Mouse (Mus musculus): Measurements from ENCODE around the gene Hlcs. TPM values are rescaled to one million over a fixed set of nuclear protein-coding genes. Genes with fewer than 3 reads are reported as not detected.
A peak's percentile ranks its signal among the peaks of the same experiment; 100 is the strongest.

Hlcs gene
- polyA plus RNA-seq, 1 experiment = 6.9 TPM

GRCm38 (mm10) chr16:94114693-94115092 lies 198.7 kb downstream of the Hlcs start:
- TF ChIP-seq POLR2A (IDR thresholded peaks at IDR 0.05; ENCODE audit: low read depth, low read length) = no peak
- TF ChIP-seq CTCF (conservative IDR thresholded peaks at IDR 0.05; ENCODE audit: insufficient read depth, insufficient read length, low read depth, low read length) = no peak
- Histone ChIP-seq H3K27ac (ENCODE audit: insufficient read depth, low read depth, low read length) (no peak overlapping the region), H3K27me3 (replicated peaks; ENCODE audit: control insufficient read depth, insufficient read depth, low read length) (no peaks in the 10 kb centered on the region), H3K4me1 (ENCODE audit: control insufficient read depth, insufficient read depth, low read length) (no peaks in the 10 kb centered on the region), H3K4me3 (ENCODE audit: insufficient read depth, low read depth, low read length) (no peak overlapping the region), H3K36me3 (ENCODE audit: control insufficient read depth, insufficient read depth, low read length) (no peaks in the 10 kb centered on the region)
- 63% methylated on average over 9 of the region's 9 CpGs for WGBS
- DNase-seq = no peak

GRCm38 (mm10) chr16:94113160-94113559 lies 200.2 kb downstream of the Hlcs start:
- no peak overlapping the region for H3K4me3 ChIP-seq (ENCODE audit: insufficient read depth, low read depth, low read length)
- no peaks in the 10 kb centered on the region for H3K4me1 ChIP-seq (ENCODE audit: control insufficient read depth, insufficient read depth, low read length)
- no peaks in the 10 kb centered on the region for H3K36me3 ChIP-seq (ENCODE audit: control insufficient read depth, insufficient read depth, low read length)
- no peaks in the 10 kb centered on the region for H3K27me3 ChIP-seq (replicated peaks; ENCODE audit: control insufficient read depth, insufficient read depth, low read length)
- 66% methylated on average over 7 of the region's 7 CpGs for WGBS
- TF ChIP-seq POLR2A (IDR thresholded peaks at IDR 0.05; ENCODE audit: low read depth, low read length) = no peak
- TF ChIP-seq CTCF (conservative IDR thresholded peaks at IDR 0.05; ENCODE audit: insufficient read depth, insufficient read length, low read depth, low read length) = no peak
- DNase-seq = no peak
- no peak overlapping the region for H3K27ac ChIP-seq (ENCODE audit: insufficient read depth, low read depth, low read length)

GRCm38 (mm10) chr16:94097724-94098455 lies 215.5 kb downstream of the Hlcs start:
- H3K4me3 ChIP-seq (ENCODE audit: insufficient read depth, low read depth, low read length) = no peak overlapping the region
- TF ChIP-seq CTCF (conservative IDR thresholded peaks at IDR 0.05; ENCODE audit: insufficient read depth, insufficient read length, low read depth, low read length) (no peak), POLR2A (IDR thresholded peaks at IDR 0.05; ENCODE audit: low read depth, low read length) (no peak)
- H3K4me1 ChIP-seq (ENCODE audit: control insufficient read depth, insufficient read depth, low read length) = no peaks in the 10 kb centered on the region
- WGBS = 19% methylated on average over 12 of the region's 12 CpGs
- H3K27ac ChIP-seq (ENCODE audit: insufficient read depth, low read depth, low read length) = peak overlapping the region; percentile 17; the same call in 1 of the 2 replicates
- H3K36me3 ChIP-seq (ENCODE audit: control insufficient read depth, insufficient read depth, low read length) = no peaks in the 10 kb centered on the region
- H3K27me3 ChIP-seq (replicated peaks; ENCODE audit: control insufficient read depth, insufficient read depth, low read length) = peaks cover 6% of the 10 kb centered on the region; the same call in 1 of the 2 replicates
- DNase-seq = peak; percentile 62

- H3K27me3 ChIP-seq (replicated peaks; ENCODE audit: control insufficient read depth, insufficient read depth, low read length) = peaks cover 6% of the 10 kb centered on the region; the same call in 1 of the 2 replicates
Measured at GRCm38 (mm10) chr16:94096479-94096878, 216.9 kb downstream of the Hlcs start.

GRCm38 (mm10) chr16:94095109-94095822 lies 218.1 kb downstream of the Hlcs start:
- H3K4me1 ChIP-seq (ENCODE audit: control insufficient read depth, insufficient read depth, low read length) = no peaks in the 10 kb centered on the region
- no peak overlapping the region; the same call in 1 of the 2 replicates for H3K27ac ChIP-seq (ENCODE audit: insufficient read depth, low read depth, low read length)
- H3K36me3 ChIP-seq (ENCODE audit: control insufficient read depth, insufficient read depth, low read length) = no peaks in the 10 kb centered on the region
- H3K4me3 ChIP-seq (ENCODE audit: insufficient read depth, low read depth, low read length) = no peak overlapping the region
- H3K27me3 ChIP-seq (replicated peaks; ENCODE audit: control insufficient read depth, insufficient read depth, low read length) = peaks cover 6% of the 10 kb centered on the region; the same call in 1 of the 2 replicates
- no peak for DNase-seq
- WGBS = 8% methylated on average over 26 of the region's 26 CpGs
- TF ChIP-seq POLR2A (IDR thresholded peaks at IDR 0.05; ENCODE audit: low read depth, low read length) (no peak), CTCF (conservative IDR thresholded peaks at IDR 0.05; ENCODE audit: insufficient read depth, insufficient read length, low read depth, low read length) (no peak)

More at GRCm38 (mm10) chr16:94096479-94096878, 216.9 kb downstream of the Hlcs start:
- 9% methylated on average over 14 of the region's 14 CpGs for WGBS
- H3K4me1 ChIP-seq (ENCODE audit: control insufficient read depth, insufficient read depth, low read length) = no peaks in the 10 kb centered on the region
- peak overlapping the region; percentile 83 for H3K27ac ChIP-seq (ENCODE audit: insufficient read depth, low read depth, low read length)
- no peak for TF ChIP-seq POLR2A (IDR thresholded peaks at IDR 0.05; ENCODE audit: low read depth, low read length)
- H3K4me3 ChIP-seq (ENCODE audit: insufficient read depth, low read depth, low read length) = no peak overlapping the region
- DNase-seq = no peak
- H3K36me3 ChIP-seq (ENCODE audit: control insufficient read depth, insufficient read depth, low read length) = no peaks in the 10 kb centered on the region

GRCm38 (mm10) chr16:94094251-94095108 lies 218.9 kb downstream of the Hlcs start:
- Histone ChIP-seq H3K27me3 (replicated peaks; ENCODE audit: control insufficient read depth, insufficient read depth, low read length) (peaks cover 6% of the 10 kb centered on the region; the same call in 1 of the 2 replicates), H3K27ac (ENCODE audit: insufficient read depth, low read depth, low read length) (peak overlapping the region; percentile 26; the same call in 1 of the 2 replicates), H3K4me3 (ENCODE audit: insufficient read depth, low read depth, low read length) (0 out of 2 replicates have a peak overlapping the region, but pooled peaks have one; percentile 1), H3K36me3 (ENCODE audit: control insufficient read depth, insufficient read depth, low read length) (no peaks in the 10 kb centered on the region), H3K4me1 (ENCODE audit: control insufficient read depth, insufficient read depth, low read length) (no peaks in the 10 kb centered on the region)
- 8% methylated on average over 48 of the region's 48 CpGs for WGBS
- DNase-seq = no peak
- TF ChIP-seq POLR2A (IDR thresholded peaks at IDR 0.05; ENCODE audit: low read depth, low read length) = no peak
- TF ChIP-seq CTCF (conservative IDR thresholded peaks at IDR 0.05; ENCODE audit: insufficient read depth, insufficient read length, low read depth, low read length) = no peak

Measured in kidney, adult 2 months (tissue).